Mouse (Mus musculus) WW6 (cell line): Measurements from ENCODE around the gene Fgf22.

Experiments
- DNase-seq: peaks from one replicate; pipeline ENCODE4 v3.0.0-alpha.2; 2013; ENCODE audit warnings: low read depth, low spot score

Fgf22 gene

DNA sequence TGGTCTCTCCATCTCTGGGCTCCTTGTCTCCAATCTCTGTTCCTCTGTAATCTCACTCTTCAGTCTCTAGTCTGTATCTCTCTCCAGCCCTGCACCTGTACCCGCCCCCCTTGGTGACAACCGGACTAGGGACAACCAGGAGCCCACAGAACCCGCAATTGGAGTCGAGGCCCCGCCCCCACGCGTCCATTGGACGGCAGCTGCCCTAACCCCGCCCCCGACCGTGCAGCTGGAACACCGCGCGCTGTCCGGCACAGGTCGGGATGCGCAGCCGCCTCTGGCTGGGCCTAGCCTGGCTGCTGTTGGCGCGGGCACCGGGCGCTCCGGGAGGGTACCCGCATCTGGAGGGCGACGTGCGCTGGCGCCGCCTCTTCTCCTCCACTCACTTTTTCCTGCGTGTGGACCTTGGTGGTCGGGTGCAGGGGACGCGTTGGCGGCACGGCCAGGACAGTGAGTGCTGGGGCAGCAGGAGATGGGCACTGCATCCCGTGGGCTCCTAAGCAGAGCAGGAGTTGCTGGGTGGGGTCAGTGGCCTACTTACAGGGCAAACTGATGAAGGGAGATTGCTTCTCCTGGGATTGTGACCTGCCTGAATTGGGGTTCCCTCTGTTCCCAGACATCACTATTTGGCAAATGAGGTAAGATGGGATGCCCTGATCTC, at the start of gene Fgf22:
Gene Fgf22 (plus strand): TSS at position 221 of the 661 bp plus-strand sequence.
- peak; percentile 66 for DNase-seq

DNA sequence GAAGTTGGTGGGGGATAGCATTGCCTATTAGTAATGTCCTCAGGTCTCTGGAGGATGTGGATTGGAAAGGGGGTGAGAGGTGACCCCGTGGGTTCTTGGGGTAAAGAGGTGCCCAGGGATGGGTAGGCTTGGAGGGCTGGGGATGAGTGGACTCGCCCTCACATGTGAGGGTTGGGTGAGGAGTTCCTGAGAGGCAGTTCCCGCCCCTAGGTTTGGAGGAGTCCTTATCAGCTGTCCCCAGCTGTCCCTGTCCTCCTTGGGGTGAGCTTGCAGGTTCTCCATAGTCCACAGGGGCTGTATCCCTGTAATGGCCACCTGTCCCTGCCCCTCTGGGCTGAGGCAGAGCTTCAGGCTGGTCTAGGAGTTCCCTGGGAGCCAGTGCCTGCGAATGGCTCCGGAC, 48.9 kb upstream of the Fgf22 start:
- DNase-seq = no peak

DNA sequence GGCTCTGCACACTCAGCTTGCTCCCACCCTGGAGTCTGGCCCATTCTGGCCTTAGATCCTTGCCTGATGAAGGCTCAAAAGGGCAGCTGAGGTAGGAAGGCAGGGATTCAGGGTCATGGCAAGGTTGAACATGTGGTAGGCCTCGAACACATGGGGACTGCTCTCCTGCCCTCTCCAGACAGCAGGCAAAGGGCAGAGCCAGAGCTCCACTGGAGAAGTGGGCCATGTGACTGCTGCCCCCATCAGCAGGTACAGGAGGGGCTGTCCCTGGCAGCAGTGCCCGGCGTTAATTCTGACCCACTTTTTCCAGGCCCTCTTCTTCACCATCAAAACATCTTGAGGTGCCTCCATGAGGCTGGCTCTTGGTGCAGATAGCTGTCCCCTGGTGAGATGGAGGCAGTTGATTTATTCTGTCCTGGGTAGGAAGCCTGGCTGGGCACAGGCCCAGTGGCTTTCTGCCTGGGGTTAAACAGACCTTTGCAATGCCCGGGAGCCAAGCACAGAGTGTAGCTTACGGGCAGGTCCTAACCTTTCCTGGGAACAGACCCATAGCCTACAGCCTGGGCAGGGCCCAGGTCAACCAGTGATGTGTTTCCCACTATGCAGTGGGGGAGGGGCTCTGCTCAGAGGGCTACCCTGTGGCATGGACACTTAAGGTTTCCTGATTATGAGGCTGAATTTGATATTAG, 48.3 kb upstream of the Fgf22 start:
- no peak for DNase-seq

DNA sequence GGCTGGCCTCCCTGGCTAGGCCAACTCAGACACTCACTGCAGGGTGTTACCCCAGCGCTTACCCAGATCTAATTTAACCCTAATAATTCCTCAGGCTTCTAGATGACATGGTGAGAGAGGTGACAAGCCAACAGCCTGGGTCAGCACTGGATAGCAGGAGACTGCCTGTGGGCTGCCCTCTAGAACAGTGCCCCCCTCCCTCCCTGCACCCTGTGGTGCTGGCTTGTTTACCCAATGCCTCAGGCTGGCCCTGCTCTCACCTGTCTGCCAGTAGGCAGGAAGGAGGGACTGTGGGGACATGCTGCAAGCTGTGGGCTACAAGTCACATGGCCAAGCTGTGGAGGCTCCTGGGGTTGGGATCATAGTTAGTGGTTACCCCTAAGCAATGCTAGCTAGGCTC, 47.7 kb upstream of the Fgf22 start:
- DNase-seq = no peak

DNA sequence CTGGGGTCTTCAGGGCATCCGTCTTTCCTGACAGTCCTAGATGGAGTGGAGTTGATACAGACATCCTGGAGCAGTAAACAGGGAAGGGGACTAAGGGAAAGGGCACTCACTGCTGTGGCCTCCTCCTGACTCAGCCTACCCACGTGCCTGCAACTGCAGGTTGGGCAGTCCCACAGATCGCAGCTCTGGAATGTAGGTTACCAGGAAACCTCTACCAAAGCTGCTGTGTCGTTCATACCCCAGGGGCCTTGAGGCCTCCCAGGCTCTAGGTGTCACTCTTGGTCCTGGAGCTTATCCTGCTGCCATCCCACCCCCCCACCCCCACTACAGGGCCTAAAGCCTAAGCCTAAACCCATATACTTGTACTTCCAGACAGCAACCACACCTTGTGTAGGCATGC, 47.1 kb upstream of the Fgf22 start:
- no peak for DNase-seq

DNA sequence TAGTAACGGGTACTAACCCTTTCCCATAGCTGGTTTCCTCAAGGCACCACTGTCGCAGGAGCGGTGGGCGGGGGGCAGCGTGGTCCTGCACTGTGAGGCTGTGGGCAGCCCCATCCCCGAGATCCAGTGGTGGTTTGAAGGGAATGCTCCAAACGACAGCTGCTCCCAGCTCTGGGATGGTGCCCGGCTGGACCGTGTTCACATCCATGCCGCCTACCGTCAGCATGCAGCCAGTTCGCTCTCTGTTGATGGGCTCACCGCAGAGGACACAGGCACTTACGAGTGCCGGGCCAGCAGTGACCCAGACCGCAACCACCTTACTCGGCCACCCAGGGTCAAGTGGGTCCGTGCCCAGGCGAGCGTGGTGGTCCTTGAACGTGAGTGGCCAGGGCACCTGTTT, 46.2 kb upstream of the Fgf22 start:
- DNase-seq = no peak

DNA sequence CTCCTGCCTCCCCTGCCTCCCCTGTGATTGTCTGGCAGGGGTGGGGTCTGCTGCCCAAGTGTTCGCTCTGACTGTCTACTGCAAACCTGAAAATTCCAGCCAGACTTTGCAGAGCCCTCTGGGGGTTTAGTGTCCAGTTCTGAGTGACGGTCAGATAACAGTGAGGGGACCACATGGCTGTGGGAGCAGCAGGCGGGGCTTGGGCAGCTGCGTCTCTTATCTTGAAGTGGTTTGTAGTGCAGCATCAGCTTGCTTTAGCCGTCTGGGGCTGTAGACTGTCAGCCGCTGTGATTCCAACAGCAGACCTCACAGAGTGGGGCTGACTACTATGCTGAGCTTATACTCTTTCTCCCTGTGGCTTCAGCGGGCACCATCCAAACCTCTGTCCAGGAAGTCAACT, 45.6 kb upstream of the Fgf22 start:
- DNase-seq = no peak

DNA sequence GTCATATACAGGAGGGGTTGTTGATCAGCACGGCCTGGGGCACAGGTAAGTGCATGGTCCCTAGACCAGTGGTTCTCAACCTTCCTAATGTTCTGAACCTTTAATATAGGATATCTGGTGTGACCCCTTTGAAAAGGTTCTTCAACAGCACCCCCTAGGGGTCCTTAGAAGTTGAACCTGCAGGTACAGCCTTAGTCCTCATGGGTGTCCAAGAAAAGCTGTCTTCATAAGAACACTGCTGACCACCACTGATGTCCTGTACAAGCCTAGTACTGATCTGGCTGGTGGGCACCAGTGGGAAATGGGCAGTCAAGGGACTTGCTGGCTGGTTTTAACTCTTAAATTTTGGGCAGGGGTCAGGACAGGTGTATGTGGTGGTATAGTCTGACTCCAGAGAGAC, 42.8 kb upstream of the Fgf22 start:
- no peak for DNase-seq

DNA sequence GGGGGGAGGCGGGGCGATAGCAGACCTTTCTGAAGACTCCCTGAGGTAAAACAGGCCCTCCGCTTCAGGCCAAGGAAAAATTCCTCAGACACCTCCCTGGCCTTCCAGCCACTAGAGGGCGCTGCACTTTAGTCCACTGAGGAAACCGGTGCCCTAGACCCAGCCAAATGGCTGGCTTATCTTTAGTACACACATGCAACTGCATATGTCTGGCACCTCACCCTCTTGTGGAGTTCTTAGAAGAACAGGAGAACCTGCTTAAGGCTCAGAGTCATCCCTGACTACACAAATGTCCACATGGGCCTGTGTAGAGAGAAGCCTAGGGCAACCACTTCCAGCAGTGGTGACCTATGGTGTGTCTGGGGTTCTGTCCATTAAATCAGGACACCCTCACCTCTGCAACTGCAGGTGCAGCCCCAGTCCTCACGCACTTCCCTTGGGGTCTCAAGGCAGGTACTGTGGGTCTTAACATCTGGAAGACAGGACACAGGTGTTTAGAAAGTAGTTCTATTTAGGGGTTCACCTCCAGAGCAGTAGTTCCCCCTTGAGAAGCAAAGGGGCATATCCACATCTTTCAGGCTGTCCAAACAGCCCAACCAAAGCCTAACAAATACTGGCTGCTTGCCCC, 42.3 kb upstream of the Fgf22 start:
- peak; percentile 58 for DNase-seq

DNA sequence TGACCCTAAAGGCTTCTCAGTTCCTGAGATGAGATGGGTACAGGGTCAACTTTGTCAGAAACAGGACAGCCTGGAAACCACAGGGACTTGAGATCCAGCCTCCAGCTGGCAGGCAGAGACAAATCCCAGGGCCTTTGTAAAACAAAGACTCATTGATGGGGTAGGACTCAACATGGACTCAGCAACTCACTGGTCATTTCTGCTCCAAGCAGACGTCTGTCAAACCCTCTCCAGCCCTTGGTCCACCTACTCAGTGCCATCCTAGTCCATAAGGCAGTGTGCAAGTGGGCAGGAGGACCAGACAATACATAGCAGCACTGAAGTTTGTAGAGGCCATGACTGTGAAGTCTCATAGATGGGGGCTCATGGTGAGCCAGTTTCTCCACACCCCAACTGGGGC, 41.7 kb upstream of the Fgf22 start:
- no peak for DNase-seq

DNA sequence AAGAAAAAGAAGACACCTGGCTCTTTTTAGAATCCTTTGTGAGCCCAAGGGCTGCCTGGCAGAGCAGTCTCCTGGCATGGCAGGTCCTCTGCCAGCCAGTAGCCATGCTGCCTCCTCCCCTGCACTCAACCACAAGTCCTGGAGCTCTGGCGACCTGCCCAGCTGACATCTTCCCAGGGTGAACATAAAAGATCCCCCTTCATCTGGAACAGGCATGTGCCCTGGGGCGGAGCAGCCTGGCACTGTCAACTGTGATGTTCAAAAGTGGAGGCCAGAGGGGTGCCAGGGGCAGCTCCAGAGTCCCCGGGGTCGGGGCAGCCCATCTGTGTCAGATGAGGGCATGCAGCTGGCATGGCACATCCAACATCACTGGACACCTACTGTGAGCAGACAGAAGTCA, 39.9 kb upstream of the Fgf22 start:
- no peak for DNase-seq

DNA sequence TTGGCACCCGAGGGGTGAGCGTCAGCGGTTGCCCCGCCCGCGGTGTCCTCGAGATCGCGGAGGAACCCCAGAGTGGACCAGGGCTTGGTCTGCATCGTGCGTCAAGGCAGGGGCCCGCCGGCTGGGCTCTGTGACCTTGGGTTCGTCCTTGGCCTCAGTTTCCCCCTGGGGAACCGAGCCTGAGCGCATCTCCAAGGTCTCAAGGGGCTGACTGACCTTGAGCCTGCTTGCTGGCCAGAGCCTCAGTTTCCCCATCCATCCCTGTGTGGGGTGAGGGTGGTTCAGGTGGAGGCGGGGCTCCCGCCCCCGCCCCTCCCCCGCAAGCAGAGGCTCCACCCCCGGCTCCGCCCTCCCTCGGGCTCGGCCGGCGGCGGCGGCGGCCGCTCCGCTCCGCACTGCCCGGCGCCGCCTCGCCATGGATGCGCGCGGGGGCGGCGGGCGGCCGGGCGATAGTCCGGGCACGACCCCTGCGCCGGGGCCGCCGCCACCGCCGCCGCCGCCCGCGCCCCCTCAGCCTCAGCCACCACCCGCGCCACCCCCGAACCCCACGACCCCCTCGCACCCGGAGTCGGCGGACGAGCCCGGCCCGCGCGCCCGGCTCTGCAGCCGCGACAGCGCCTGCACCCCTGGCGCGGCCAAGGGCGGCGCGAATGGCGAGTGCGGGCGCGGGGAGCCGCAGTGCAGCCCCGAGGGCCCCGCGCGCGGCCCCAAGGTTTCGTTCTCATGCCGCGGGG, 38.5 kb upstream of the Fgf22 start, which contains the start of gene Hcn2:
Gene Hcn2 (plus strand): TSS at position 381 of the 734 bp plus-strand sequence.
- no peak for DNase-seq

DNA sequence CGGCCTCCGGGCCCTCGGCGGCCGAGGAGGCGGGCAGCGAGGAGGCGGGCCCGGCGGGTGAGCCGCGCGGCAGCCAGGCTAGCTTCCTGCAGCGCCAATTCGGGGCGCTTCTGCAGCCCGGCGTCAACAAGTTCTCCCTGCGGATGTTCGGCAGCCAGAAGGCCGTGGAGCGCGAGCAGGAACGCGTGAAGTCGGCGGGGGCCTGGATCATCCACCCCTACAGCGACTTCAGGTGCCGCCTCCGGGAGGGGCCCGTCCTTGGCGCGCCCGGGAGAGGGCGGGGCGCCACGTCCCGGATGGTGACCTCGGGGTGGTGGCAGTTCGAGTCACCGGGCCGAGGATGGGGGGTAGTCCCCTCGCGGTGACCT, 37.9 kb upstream of the Fgf22 start:
- DNase-seq = no peak

DNA sequence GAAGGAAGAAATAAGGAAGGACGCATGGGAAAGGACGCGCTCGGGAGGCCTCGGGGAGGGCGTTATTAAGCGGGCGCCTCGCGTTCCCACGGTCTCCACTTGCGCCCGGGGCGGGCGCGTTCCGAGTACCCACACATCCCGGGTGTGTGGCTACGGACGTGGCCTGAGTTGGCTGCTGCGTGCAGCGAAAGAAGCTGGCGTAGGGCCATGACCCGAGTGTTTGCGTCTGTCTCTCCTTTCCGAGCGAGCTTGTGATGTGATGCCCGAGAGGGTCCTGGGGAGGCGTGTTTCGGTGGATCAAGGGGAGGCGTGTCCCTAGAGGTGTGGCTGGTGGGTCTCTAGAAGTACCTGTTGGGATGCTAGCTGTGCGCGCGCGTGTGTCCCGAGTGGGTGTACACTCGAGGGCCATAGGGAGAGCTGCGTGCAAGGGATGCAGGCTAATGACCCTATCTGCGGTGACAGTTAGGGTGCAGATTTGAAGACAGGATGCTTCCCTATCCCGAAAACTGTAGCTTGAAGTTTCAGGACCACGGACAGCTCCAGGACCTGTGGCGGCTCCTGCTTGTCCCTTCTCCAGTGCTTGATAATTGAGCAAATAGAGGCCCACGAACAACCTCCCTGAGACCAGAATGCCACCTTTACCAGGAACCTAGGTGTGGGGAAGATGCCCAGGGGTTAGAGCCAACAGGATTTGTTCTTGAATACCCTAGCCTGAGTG, 37.1 kb upstream of the Fgf22 start:
- no peak for DNase-seq

DNA sequence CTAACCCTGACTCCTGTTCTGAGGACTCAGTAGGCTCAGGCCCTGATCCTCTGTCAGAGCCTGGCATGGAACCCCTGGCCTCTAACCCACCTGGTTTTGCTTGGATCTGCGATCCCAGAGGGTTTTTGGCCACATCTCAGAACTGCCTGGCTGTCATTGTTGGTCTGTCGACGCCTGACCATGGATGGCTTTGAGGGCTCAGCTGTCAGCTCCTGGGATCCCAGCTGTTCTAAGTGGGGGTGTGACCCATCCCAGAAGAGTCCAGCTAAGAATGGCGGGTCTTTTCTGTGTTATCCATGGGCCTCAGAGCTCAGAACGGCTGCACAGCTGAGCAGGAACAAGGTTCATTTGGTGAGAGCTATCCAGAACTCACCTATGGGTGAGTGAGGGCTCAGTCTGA, 33.8 kb upstream of the Fgf22 start:
- DNase-seq = no peak

DNA sequence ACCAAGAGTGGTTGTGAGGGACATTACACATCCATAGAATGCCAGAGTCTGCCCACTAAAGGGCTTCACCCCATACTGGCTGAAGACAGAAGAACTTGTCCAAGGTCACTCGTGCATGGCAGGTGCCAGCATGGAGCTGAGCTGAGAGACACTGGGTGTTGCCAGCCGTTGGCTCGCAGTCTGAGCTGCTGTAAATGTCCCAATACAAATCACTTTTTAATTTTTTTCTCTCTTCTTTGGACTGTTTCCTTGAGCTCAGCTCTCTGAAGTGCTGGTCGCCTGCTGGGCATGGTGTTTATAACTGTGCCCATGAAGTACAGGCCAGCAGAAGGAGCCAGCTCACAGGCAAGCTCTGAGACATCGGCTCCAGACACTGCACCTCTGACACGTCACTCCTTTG, 31.8 kb upstream of the Fgf22 start:
- DNase-seq = no peak

DNA sequence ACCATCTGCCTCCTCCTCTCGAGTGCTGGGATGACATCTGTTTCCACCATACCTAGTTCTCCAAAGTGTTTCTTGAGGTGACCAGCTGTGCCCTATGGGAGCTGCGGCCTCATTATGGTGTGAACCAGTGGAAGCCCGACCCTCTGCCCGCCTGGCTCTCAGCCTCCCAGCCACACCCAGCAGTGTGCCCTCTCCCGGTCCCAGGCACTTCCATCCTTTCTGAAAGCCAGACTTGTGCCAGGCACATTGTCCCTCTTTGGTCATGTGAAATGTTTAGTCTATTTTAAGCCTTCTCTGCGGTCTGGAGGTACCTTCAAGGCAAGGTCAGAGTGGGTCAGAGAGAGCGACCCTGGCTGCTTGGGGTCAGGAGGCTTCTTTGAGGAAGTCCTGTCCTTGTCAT, 31.2 kb upstream of the Fgf22 start:
- DNase-seq = no peak

DNA sequence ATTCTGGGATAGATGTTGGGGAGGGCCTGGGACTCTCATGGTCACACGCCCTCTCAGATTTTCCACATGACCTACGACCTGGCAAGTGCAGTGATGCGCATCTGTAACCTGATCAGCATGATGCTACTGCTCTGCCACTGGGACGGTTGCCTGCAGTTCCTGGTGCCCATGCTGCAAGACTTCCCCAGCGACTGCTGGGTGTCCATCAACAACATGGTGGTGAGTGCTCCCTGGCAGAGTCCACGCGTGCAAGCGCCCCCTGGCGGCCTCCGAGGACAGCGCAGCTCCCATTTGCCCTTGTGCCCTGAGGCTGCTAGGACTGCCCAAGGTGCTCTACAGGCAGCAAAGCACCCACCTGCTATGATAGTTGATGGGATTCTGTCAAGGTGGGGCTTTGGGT, 28.8 kb upstream of the Fgf22 start:
- no peak for DNase-seq

DNA sequence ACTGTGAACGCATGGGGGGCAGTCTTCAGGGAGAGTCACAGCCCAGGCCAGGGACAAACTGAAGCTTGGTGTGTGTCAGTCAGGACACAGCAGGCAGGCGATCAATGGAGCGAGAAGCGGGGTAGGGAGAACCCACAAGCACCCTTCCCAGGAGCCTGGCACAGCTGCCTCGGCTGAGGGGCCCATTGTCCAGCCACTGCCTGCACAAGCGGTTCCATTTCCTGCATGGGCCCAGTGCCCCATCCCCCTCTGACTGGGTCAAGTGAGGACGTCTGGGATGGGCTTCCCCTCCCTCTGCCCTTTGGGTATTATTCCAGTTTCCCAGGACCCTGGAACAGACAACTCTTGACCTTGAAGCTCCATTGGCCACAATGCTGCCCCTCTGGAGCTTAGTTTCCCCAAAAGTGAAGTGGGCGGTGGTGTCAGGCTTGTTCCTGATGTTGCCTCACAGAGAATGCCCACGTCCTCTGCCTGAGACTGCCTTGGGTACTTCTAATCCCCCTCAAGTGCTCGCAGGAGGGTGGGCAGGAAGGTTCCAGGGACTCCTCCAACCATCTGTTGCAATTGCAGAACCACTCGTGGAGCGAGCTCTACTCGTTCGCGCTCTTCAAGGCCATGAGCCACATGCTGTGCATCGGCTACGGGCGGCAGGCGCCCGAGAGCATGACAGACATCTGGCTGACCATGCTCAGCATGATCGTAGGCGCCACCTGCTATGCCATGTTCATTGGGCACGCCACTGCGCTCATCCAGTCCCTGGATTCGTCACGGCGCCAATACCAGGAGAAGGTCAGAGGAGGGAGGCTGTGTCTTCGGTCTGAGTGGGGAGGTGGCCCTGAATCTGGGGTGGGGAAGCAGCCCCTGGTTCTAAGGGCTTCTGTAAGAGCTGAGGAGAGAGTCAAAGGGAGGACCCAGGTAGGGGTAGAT, 26.3 kb upstream of the Fgf22 start:
- no peak for DNase-seq

DNA sequence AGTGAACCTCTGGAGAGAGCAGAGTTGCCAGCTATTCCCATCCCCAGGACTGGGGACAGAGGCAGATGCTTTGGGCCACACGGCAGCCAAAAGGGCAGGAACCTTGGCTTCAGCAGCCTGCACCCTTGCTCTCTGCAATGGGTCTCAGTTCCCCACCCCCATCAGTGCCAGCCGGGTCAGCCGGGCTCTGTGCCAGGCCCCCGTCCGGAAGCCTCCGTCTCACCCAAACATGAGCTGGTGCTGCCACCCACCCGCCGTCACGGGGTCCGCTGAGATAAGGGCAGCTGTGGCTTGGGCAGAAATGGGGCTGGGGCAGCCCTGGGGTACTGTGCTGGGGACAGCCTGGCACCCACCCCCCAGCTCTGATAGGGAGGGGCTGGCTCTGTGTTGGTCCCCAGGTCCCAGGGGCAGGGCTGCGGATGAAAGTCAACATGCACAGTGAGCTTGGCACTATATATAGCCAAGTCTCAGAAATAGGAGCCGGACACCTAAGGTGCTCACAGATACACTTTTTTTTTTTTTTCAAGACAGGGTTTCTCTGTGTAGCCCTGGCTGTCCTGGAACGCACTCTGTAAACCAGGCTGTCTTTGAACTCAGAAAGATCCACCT, 25.4 kb upstream of the Fgf22 start:
- no peak for DNase-seq
